Mouse (Mus musculus) left cerebral cortex, postnatal 14 days (tissue): ENCODE measurements around the gene Dmkn. TPM values are rescaled to one million over a fixed set of nuclear protein-coding genes. Genes with fewer than 3 reads are reported as not detected.
"Not testable (repeated sequence)": the region's sequence is repeated elsewhere in the genome, so short reads cannot be mapped to it uniquely, and the experiment has no call there.

Experiments used
- DNase-seq, 2 experiments: peaks; one replicate each; pipeline ENCODE4 v3.0.0; 2021 to 2022; ENCODE audit warnings: low spot score in 2 of 2, mixed read lengths in 1 of 2
- intact Hi-C: fragments of 180-260 bp; cut with DNase I; formaldehyde crosslinking; loops from one replicate; pipeline ENCODE4 v1.15.1; 2025
- long read RNA-seq, 2 experiments: library from polyadenylated mRNA; stranded (forward); transcript quantifications; one replicate each; pipeline ENCODE4 v2.0.0; 2021
- total RNA-seq, 2 experiments: library from RNA; stranded (reverse); gene quantifications; 2 replicates each; pipeline ENCODE4 v1.2.3; 2021

The Dmkn gene
- total RNA-seq = 1 to 10 TPM; 3.6 to 4.2 TPM
- long read RNA-seq, experiment 1, partial matches to known transcripts = 1 of 2 reads
- long read RNA-seq, experiment 1, other reads (novel, unspliced or antisense) = 1 of 2 reads
- long read RNA-seq, experiment 2, partial matches to known transcripts = 0 of 1 reads
- long read RNA-seq, experiment 2, other reads (novel, unspliced or antisense) = 0 of 1 reads

DNA sequence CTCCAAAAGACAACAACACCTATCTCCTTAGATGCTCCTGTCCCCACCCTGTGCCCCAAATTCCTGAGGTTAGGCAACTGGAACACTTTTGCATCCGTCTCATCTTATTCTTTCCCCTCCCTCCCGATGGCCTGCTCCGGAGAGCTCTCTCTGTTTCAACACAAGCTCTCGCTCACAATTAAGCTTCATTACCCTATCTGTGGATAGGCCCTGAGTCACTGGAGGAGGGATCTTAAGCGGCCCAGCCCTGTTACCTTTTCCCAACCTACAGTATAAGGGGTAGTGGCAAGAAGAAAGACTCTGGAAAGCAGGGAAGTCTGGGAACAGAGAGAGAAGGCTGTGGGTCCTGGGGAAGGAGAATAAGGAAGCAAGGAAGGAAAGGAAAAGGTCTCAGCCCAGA is at the start of gene Dmkn:
Gene Dmkn, plus strand, starts transcription at position 301 of the 400 bp plus-strand sequence.
- DNase-seq = no peak
- intact Hi-C loops = no loop called here

DNA sequence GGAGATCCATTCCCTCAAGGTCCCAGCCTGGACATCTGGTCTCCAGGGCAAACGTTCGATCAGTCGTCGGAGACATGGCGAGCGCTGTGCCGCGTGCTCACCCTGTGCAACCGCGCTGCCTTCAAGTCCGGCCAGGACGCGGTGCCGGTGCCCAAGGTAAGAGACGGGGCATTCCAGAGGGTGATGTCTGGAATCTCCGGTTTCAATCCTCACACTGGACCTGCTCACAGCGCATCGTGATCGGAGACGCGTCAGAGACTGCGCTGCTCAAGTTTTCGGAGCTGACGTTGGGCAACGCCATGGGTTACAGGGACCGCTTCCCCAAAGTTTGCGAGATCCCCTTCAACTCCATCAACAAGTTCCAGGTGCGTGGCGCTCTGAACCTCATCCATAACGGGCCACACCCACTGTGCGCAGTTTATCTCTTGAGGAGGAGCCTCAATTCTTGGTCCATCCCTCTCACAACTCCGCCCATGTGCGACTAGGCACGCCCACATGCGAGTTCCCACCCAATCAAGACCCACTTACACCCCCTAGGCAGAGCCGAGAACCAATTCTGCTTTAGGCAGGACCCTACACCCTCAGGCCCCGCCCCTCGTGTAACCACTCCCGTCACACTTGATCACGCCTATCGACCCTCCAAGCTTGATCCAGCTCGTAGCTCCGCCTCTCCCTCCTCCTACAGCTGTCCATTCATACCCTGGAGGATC is 46.4 kb upstream of the Dmkn start:
- DNase-seq = peak; percentile 52 to 62
- intact Hi-C loops = no loop called here

DNA sequence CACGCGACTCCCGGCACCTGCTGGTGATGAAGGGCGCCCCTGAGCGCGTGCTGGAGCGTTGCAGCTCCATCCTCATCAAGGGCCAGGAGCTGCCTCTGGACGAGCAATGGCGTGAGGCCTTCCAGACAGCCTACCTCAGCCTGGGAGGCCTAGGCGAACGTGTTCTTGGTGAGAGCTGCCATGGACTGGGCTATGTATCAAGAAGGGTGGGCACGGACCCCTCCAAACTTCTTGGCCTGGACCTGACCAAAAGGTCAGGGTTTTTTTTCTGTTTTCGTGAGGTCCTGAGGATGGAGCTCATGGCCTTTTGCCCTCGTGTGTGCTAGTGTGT is 45.9 kb upstream of the Dmkn start:
- no peak for DNase-seq
- intact Hi-C loops = no loop called here

DNA sequence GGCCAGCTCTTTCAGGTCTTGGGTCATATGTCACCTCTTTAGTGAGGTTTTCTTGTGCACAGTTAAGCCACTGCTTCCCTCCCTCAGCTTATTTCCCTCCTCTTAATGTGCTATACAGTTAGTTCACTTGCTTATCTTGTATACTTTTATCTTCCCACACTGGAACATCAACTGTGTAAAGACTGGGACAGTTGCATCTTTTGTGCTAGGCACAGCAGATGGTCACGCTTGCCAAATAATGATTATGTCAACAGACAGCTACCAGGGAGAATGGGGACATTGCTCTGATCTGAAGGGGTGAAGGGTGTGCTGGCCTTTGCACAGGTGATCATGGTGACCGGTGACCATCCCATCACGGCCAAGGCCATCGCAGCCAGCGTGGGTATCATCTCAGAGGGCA is 43.9 kb upstream of the Dmkn start:
- no peak for DNase-seq
- intact Hi-C loops = loop anchor here (5.0 kb wide), 1 partner anchor 52 kb away; no protein-coding TSS in a partner anchor

DNA sequence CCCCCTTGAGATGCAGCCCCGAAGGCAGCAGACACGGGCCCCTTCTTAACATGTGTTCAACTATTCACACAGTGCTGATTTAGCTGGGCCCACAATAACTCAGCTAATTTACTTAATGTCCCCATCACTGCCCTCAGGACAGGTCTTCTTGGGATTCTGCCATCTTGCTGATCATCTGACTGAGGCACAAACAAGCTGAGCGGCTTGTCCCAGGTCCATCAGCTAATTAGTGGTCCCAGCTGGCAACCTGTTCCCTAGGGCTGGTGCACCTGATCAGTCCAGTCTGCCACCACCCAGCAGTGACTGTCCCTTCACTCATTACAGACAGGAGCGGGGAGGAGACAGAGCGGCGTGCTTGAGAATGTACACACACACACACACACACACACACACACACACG is 42.3 kb upstream of the Dmkn start:
- DNase-seq = no peak
- intact Hi-C loops = loop anchor here (5.0 kb wide), 1 partner anchor 54 kb away; no protein-coding TSS in a partner anchor

DNA sequence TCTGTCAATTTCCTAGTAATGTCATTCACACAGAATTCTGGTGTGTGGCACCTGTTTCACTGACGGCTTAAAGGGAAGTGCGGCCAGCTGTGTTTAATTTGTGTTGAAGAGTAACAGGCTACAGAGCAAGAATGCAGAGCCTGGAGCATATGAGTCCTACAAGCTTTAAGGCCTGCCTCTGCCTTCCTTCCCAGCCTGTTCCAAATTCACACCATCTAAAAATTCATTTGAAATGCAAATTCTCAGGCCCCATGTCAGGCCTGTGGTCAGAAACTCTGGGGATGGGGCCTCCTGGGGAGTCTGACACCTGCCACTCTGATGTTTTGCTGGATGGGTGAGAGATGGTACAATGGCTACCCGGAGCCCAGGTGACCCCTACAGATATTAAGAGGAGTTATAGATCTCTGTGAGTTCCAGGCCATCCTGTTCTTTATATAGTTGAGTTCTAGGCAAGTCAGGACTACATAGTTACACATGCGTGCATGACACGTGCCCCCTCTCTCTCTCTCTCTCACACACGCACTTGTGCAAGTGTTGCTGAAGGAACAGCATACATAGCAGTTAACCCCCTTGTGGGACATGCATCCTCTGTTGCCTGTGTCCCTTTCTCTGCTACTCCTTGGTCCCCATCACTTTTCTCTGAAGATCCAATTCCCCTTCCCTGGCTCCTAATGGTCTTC is 40.1 kb upstream of the Dmkn start:
- no peak for DNase-seq
- intact Hi-C loops = loop anchor here (5.0 kb wide), 1 partner anchor 56 kb away; no protein-coding TSS in a partner anchor

DNA sequence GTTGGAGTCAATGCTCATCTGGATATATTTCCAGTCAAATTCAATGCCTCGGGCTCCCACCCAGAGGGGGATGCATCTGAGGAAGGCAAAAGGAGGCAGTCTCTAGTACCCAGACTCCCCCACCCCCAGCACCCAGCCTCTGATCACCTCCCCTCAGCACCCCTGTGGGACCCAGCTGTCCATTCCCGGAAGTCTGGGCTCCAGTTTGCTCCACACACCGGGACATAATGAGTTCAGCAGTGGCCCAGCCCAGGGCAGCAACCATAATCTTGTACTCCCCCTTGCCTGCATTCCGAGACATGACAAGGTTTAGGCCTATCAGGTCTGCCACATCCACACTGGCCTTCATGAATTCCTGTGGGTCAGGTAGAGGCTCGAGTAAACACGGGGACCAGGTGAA is 35.3 kb upstream of the Dmkn start:
- intact Hi-C loops = no loop called here
- DNase-seq = no peak

DNA sequence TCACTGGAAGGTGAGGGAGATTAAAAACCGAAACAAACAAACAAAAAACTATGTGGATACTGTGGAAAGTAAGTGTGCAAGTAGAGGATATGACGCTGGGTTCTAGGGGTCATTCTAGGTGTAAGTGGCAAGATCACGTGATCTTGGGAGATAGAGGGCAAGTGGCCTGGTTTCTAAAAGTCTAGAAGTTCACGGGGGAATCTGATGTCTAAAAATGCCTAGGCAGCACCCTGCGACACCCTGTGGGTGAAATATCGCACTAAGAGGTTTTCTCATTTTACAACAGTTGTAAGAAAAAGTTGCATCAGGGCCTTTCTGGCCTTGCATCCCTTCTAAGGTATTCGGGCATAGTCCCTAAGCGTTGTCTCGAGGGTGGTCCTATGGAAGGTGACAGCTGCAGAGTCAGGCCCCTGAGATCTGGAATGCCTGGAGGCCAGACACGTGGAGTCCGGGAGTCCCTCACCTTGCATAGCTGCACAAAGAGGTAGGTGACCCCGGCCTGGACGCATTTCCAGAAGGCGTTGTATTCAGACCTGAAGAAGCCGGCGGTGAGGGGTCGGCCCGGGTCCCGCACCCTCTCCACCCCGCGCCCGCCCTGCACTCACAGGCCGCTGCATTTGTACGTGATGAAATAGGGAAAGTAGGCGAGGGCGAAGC is 34.7 kb upstream of the Dmkn start:
- no peak for DNase-seq

DNA sequence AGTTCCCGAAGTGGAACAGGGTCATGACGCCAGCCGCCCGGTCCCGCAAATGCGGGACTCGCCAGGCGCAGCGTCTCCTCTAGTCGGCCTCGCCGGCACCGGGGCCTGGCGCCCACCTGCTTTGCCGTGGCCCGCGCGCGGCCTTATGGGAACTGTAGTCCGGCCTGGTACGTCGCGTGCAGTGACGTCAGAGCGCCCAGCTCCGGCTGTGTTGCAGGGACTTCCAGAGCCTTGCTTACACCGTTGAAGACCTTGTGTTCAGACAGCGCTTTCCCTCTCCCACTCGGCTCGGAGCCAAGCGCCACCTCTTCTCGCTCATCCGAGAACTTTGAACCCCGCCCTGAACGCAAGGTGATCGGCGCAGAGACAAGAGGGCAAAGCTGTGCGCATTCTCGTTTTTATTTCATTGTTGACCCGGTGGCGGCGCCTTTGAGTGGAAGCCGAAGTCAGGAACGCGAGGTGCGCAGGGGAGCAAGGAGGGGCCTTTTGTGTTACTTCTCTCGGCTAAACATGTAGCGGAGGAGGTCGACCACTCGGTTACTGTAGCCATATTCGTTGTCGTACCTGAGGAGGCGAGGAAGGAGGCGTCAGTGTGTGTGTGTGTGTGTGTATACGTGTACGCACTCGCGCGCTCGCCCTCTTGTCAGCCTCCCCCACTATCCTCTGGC is 34.0 kb upstream of the Dmkn start, which contains the start of gene Tmem147:
Gene Tmem147, minus strand, starts transcription at position 145 of the 668 bp plus-strand sequence.
- DNase-seq = peak; percentile 96
- intact Hi-C loops = no loop called here

More for the DNA sequence above, 34.7 kb upstream of the Dmkn start:
- intact Hi-C loops = no loop called here

DNA sequence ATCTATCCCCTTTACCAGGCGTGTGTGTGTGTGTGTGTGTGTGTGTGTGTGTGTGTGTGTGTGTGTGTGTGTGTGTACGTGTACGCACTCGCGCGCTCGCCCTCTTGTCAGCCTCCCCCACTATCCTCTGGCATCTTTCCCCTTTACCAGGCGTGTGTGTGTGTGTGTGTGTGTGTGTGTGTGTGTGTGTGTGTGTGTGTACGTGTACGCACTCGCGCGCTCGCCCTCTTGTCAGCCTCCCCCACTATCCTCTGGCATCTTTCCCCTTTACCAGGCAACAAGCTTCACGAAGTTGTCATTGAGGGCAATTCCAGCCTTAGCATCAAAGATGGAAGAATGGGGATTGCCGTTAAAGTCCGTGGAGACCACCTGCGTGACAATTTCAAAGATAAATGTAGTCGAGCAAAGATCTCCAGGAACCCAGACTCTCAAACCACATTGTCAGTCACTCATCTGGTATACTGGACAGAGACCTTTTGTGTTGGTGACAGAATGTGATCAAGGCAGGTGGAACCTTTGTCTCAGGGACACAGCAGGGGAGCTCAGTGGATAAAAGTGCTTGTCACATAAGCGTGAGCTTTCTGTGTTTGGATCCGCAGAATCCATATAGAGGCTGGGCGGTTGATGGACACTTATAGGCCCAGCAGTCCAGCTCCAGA is 33.4 kb upstream of the Dmkn start:
- peak in 1 of 2 experiments; percentile 53 for DNase-seq
- intact Hi-C loops = not testable (repeated sequence)

DNA sequence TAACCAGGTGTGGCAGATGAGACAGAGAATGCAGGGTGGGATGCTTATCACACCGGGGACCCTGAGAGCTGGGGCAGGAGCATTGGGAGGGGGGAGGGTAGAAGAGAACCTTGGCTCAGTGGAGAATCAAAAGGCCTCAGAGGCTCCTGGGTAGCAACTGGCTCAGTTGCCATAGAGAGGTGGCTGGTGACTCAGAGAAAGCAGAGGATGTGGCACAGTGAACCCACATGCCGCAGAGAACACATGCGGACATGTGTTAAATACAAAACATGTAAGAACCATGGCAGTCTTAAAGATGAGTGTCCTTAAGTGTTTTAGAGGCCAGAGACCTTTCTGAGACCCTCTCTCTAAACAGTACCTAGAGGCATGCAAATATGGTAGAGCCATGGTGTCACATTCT is 27.3 kb upstream of the Dmkn start:
- intact Hi-C loops = no loop called here
- DNase-seq = no peak

DNA sequence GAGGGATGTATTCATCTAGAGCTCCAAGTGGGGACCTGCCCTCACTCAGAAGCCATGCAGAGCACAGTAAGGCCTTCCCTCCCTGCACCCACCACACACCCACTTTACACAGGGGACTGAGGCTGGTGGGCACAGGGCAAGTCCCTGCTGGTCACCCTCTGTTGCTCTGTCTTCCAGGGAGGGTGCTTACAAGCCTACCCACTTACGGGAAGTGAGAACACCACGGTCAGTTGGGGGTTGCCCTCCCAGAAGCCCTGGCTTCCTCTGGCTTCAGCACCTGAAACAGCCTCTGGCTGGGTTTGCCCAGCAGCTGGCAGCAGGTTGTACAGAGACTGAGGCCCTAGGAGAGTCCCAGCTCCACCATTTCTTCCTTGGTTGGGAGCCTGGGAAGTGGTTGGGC is 21.0 kb upstream of the Dmkn start:
- intact Hi-C loops, DNase-seq: not testable (repeated sequence)

DNA sequence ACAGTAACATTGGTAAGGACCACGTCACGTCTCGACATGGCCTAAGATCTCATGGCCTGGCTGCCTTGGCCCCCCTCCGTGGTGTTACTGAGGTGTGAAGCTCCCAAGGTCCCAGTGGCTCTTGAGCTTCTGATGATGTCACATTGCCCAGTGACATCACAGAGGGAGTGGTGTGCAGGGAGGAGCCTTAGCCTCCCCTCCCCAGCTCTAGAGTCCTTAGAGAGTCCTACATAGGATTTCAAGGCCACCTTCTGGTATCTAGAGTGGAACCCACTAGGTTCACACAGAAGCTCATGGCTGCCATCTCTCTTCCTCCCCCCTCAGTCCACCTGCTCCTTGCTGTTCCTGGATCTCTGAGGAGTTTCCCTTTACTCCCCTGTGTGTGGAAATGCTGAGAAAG is 19.9 kb upstream of the Dmkn start, which contains the start of gene Gapdhs:
Gene Gapdhs, minus strand, starts transcription at position 65 of the 400 bp plus-strand sequence.
- DNase-seq, intact Hi-C loops: not testable (repeated sequence)

DNA sequence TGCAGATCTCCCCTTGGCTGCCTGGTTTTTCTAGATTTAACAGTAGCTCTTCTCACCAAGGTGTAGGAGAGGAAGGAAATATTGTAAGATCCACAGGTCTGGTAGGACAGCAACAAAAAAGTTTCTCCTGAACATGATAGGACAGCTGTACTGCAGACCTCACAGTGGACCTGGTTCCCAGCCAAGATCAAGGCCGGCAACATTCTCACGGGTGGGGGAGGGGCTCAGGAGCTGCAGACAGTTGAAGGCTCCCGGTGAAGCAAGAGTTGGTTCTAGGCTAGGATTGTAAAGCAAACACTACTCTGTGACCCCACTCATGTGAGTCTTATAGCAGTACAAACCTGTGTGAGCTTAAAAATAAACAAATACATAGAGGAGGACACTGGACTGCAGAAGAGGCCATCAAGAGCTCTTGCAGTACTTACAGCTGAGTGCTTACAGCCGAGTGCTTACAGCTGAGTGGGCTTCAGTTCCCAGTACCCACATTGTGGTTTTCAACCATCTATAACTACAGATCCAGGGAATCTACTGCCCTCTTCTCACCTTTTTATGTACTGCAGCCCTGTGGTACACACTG is 19.4 kb upstream of the Dmkn start:
- intact Hi-C loops = no loop called here
- DNase-seq = no peak

DNA sequence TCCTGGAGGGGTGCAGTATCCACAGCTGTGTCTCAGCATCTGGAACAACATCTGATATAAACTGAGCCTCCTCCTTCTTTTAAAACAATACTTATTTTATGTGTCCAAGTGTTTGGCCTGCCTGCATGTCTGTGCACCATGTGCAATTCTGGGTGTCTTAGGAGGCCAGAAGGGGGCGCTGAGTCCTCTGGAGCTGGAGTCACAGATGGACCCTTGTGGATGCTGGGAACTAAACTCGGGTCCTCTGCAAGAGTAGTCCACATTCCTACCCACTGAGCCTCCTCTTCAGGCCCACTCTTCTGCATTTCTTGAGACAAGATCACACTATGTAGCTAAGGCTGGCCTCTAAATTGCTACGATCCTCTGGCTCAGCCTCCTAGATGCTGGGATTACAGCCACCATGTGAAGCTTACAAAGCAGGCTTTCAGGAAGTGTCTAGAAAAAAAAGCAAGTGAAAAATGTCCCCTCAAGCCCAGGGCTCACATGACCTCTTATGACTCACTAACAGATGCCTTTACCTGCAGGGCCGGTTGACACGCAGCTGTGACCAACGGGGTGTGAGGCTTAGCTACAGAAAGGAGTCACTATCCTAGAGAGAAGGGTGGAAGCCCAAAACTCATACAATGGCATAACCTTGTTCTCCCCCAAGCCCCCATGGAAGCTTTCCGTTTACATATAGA is 15.9 kb upstream of the Dmkn start:
- intact Hi-C loops = no loop called here

DNA sequence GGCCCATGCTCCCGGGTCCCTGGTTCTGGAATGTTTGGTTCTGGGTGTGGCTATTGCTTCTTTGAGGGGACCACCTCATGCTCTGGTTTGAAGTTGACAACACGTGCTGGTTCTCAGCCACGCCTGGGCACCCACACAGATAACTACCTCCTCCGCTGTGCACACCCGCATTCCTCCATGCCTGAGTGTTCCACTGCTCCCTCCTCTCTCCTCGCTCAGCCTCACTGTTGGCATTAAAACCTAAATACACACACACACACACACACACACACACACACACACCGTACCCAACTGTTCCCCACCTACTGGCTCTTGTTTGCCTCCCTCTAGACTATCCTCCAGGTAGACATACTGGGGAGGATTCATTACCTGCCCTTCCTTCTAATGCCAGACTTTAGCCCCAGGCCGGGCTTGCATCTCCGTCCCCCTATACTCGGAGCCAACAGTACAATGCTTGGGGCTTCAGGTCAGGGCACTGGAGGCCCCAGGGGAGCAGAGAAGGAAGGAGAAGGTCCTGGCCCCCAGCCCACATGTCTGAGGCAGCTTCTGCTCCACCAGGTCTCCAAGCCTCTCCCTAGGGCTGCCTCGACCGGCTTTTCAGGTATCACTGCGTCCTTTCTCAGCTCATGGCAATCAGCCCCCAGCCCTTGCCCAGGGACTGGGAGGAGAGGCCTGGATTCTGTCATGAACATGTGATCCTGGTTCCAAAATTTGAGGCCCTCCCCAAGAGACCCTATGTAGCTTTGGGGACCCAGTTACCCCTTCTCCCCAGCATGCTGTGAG is 13.5 kb upstream of the Dmkn start:
- DNase-seq = no peak
- intact Hi-C loops = no loop called here

More for the DNA sequence above, 15.9 kb upstream of the Dmkn start:
- DNase-seq = no peak

DNA sequence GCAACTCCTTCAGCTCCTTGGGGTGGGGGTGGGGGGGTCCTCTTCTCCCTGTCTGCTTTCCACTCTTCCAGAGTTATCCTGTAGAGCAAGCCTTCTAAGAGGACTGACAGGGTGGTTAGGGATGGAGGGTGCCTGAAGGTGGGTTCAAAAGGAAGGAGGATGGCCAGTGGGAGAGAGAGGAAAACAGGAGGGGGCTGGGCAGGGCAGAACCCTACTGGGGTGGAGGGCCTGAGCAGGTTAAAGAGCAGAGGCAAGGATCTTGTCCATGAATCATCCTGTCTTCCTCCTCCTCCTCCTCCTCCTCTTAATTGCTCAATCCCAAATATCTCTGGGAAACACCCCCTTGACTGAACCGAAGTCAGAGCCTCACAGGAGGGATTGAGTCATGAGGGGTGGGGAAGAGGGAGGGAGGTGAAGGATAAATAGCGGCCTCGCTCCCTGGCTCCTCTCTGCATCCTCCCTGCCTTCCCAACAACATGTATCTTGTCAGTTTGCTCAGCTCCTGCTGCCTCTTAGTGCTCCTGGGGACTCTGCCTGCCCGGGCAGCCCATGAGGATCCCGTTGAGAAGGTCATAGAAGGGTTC is 12.4 kb upstream of the Dmkn start, which contains the start of gene Sbsn:
Gene Sbsn, plus strand, starts transcription at position 386 of the 584 bp plus-strand sequence.
- no peak for DNase-seq
- intact Hi-C loops = no loop called here
